Mouse (Mus musculus) stomach, postnatal 0 days (tissue): ENCODE measurements around the gene Cdhr3.

Source experiments
- CTCF ChIP-seq: IDR thresholded peaks from 2 replicates; pipeline ENCODE4 v1.5.1; 2016; ENCODE audit warnings: antibody characterized with exemption, low read depth, mild to moderate bottlenecking, moderate library complexity
- EP300 ChIP-seq: optimal IDR thresholded peaks from 2 replicates; pipeline ENCODE3; 2016; ENCODE audit warnings: antibody characterized with exemption

DNA sequence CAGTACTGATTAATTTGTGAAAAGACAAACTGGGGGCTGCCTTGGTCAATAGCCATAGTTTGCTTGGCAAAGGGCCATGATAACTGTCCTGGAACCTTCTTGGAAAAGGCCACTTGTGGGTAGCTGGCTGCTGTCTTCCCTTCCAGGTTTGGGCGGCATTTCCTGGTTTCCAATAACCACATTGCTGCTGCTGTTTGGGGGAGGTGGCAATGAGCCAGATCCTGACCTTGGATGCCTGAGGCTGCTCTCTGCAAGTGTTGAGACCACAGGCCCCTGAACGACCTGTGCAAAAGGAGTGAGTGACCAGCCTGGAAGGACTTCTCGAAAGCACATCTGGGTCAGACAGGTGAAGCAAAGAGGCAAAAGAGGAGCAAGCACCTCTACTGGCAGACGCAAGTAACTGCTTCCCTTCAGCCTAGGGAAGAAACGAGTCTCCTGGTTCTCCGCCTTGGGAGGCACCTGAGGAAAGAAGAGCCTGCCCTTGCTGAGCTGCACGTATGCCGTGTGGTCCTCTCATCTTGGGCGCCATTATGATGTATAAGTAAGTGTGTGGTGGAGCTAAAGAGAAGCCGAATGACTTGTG is 64.5 kb downstream of the Cdhr3 start:
- TF ChIP-seq CTCF (peak; percentile 57; the same call in 1 of the 2 replicates), EP300 (no peak)
